Mouse (Mus musculus): ENCODE measurements around the gene Tspan15.

Gene Tspan15

DNA sequence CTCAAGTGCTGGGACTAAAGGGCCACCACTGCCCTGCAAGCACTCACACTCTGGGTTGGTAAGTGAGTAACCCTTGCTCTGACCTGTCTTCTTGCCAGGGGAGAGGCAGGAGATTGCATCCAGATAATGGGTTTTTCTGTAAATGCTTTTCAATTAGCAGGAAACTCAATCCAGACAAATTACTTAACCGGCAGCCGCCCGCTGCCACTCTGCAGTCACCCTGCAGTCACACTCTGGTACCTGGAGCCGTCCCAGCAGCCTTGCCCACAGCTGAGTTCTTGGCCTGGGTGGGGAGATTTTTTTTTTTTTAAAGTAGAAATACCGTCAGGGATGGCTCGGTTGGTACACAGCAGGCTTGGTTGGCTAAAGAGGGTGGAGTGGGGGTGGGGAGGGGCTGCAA, 2.9 kb downstream of the Tspan15 start:
- no peak for DNase-seq (ENCODE audit: low spot score in 2 of 2)

DNA sequence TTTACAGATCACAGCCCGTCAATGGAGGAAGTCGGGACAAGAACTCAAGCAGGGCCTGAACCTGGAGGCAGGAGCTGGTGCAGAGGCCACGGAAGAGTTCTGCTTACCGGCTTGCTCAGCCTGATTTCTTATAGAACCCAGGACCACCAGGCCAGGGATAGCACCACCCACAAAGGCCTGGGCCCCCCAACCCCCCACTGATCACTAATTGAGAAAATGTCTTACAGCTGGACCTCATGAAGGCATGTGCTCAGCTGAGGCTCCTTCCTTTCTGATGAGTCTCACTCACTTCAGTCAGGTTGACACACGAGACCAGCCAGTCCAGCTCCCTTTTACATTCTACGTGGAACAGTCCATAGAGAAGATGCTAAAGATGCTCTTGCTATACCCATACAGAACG, 5.2 kb downstream of the Tspan15 start:
- no peak for DNase-seq (ENCODE audit: low spot score in 2 of 2)

DNA sequence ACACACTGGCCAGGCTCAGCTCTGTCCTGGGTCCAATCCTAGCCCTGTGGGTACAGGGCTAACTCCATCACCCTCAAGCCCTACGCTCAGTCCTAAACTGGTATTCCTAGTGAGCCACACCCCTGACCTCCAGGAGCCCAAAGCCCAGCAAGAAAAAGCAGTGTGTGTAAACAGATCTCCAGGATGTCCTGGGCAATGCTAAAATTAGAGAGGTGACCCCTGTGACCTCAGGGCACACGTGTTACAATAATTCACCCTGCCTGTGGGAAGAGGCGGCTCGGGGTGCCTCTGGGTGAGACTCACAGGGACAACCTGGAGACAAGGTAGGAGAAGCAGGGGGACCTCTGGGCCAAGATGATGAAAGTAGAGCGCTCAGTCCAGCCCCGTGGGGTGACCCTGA, 6.8 kb downstream of the Tspan15 start:
- no peak for DNase-seq (ENCODE audit: low spot score in 2 of 2)

DNA sequence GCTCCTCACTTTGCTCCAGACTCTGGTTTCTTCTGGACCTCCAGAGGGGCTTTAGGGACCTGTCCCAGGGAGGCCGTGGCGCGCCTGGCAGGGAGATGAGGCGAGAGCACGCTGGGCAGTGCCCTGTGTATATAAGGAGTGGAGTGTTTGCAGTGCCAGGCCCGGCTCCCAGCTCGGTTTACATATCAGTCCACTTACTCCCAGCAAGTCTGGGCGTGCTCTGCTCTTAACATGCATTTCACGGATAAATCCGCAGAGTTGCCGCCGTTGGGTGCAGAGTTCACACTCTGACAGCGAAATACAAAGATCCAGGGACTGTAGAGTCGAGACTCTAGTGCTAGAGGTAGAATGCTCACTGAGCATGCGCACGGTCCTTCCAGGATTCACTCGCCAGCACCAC, 8.3 kb downstream of the Tspan15 start:
- no peak for DNase-seq (ENCODE audit: low spot score in 2 of 2)

DNA sequence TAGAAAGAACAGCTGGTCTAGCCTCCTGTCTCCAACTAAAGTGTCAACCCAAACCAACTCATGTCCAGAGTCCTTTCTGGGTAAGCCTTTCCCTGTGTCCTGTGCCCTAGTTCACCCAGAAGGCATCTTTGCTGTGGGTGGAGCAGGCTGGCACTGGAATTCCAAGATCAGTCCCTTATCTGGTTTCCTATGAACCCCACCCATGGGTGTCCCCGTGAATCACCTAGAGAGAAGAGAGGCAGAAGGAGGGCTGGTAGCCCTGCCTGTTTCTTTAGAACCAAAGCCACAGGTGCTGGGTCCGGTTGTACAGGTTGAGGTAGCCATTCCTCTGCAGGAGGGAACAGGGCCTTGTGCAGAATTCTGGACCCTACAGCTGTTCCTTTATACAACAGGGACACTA, 9.4 kb downstream of the Tspan15 start:
- no peak for DNase-seq (ENCODE audit: low spot score in 2 of 2)

DNA sequence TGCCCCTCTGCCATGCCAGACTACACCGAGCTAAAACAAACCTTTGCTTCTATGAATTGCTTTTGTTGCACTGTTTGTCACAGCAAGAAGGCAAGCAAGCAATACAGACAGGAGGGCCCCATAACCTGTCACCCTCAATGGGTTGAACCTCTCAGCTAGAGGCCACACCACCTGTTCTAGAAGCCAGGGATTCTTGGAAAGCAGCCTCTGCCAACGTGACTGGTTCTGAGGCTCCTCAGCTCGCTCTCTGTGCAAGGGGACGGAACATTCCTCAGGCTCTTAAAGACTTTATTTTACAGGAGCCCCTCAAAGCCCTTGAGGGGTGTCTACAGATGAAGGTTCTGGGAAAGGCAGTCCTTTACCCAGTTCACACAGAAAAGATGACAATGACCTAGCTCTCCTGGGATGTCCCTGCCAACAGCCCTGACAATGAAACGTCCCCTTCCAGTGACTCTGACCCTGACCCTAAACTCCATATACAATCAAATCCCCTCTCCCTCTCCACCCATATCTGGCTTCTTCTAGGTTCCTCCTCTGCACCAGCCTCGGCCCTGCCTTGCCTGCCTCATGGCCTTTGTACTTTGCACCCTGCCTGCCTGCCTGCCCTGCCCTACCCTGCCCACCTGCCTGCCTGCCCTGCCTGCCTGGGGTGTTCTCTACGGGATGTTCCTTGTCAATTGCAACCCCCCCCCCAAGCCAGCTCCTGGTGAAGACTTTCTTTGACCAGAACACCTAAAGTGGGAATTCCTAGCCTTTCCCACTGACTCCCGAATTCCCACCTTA, 10.1 kb downstream of the Tspan15 start:
- DNase-seq (ENCODE audit: low spot score in 2 of 2), result no peak

DNA sequence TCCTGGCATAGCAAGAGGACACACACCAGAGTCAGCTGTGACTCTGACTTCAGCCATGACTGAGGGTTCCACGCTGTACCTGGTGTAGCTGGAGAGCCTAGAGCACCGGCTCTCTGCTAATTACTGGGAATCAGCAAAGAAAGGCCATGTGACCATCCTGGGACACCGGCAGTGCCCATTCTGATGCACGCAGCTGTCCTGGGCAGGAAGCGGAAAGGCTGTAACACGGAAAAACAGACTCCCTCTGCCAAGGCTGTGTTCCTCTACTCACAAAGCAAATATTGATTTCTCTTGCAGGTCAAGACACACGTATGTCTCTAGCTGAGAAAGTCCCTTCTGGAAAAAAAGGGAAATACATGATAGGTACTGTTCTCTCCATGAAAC, 12.3 kb downstream of the Tspan15 start:
- no peak for DNase-seq (ENCODE audit: low spot score in 2 of 2)

DNA sequence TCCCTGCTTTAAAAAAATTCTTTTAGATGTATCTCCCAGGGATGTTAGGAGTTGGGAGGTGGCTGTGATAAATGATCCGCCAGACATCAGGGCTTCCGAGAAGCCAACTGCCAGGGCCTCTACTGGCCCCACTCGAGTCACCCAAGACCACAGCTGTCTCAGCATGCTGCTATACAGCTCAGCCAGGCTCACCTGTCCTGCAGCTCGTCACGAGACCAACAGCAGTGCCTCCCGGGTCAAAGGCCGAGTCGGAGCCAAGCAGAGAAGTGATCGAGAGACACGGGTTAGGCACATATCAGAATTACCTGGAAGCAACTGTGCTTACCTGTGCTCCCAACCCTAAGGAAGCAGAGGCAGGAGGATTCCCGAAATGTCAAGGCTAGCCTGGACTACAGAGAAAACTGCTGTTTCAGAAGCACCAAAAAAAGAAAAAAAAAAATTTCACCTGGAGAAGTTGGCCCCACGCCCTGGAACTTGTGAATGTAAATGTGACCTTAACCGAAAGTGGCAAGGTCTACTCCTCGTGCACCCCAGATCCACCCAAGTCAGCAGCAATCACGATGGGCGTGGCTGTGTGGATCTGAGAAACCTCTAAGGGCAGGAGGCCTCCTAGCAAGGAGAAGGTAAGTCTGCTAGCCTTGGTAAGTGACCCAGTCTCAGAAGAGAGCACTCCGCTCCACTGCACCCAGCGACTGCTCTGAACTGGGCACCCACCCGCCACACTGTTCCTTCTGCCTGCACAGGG, 12.8 kb downstream of the Tspan15 start:
- DNase-seq (ENCODE audit: low spot score in 2 of 2), result no peak

DNA sequence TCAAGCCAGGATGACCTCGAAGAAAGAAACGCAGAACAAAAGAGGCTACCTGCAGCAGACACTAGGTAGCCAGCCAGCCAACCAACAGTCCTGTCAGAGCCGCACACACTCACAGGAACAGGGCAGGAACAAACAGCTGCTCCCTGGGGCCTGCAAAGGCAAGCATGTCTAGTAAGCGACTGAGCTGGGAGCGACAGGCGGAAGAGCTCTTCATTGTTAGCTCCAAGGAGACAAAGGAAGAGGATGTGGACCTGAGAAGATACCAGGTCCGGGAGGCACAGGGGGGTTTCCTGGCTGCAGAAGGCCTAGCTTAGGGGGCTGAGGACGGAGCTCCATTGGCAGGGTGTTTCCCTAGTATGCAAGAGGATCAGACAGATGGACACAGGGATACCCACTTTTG, 13.9 kb downstream of the Tspan15 start:
- no peak for DNase-seq (ENCODE audit: low spot score in 2 of 2)

DNA sequence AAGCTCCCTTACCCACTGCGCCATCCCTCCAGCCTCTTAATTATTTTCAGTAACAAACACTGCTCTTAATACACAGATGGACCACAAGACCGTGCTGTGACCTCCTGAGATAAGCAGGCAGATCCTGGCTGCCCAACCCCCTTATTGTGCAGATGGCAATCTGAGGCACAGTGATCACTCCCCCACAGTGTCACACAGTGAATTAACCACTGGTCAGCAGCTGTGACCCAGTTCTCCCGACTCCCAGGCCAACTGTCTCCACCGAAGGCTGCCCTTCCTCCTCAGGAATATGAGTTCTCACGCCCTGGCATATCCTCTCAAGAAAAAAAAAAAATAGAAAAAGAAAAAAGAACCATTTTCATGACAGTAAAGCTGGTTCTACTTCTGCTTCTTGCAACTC, 14.5 kb downstream of the Tspan15 start:
- DNase-seq (ENCODE audit: low spot score in 2 of 2), result no peak

DNA sequence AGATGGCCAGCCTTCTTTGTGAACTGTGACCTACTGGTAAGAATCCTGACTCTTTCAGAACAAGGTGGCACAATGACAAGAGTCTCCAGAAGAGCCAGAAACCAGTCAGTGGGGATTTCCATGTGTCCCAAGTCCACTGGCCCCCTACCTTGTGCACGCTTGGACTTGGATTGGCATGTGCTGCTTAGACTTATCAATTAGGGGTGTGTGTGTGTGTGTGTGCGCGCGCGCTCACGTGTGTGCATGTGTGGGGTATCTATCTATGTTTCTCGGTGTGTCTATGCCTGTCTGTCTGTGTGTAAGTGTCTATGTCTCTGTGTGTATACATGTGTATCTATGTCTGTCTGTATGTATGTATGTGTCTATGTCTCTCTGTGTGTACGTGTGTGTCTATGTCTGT, 15.4 kb downstream of the Tspan15 start:
- DNase-seq (ENCODE audit: low spot score in 2 of 2), result no peak

DNA sequence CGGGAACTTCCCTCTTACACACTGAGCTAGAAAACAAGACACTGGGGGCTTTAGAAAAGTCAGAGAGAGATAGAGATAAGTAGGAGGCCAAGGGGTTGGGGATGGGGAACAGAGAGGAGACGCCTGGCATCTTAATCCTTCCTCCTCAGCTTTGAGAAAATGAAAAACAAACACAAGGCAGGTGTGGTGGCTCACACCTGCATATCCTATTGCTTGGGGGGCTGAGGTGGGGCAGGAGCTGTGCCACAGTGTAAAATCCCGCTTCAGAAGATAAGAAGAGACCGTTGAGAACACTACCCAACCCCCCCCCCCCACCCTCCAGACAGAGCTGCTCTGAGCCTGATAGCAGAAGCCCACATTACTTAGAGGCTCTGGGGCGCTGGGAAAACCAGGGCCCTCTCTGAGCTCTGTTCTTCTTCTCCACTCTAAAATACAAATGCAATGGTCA, 15.9 kb downstream of the Tspan15 start:
- no peak for DNase-seq (ENCODE audit: low spot score in 2 of 2)

DNA sequence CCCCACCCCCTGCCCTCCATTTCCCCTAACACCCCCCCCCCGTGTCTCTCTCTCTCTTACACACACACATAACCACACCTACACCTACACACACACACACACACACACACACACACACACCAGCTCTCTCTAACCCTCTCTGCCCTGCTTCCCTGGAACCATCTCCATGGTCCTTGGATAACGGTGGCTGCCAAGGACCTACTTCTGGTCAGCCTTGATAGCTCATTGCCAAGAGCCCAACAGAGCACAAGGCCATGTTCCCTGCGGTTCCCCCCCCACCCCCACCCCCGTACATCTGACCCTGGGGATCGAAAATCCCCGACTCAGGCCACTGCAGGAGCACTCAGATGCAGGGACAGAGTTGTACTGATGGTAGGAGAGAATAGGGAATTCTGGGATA, 19.7 kb downstream of the Tspan15 start:
- no peak for DNase-seq (ENCODE audit: low spot score in 2 of 2)

DNA sequence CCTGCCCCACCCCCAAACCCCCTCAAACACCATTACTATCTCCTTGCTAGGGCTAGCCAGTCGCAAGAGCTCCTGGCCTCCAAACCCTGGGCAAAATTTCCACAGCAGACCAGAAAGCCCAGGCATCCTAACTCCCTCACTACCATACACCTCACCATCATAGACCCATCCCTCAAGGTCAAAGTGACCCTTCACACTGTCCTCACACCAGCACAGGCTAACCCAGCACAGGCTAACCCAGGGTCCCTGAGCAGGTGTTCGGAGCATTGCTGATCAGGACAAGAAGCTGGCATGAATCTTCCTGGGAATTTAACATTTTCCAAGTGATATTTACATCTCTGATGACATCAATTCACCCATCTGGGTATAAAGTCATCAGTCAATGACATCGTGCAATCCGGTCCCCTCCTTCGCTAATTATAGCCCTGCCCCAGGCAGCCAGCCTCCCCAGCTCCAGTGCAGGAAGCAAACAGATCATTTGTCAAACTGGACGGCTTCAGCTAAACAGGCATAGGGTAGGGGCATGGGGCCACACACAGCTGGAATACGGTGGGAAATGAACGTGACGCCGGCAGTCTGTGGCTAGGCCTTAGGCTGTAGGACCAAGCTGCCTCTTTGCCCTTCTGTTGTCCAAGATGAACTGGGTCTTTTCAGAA, 22.7 kb downstream of the Tspan15 start:
- DNase-seq (ENCODE audit: low spot score in 2 of 2), result no peak

DNA sequence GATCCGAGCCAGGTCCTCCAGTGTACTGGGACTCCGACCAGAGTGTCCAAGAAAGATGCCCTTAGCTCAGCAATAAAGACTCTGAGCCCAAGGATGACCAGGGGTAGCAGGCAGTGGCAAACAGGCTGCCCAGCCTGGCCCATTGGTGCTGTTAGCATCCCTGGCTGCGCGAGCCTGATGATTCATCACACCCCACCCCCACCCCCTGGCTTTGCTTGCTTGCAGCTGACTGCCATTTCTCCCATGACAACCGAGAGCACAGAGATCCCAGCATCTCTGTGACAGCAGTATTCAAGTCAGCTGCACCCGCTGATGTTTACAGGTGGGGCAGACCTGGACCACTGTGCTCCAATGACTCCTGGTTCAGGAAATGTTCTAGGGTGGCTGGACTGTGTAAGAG, 28.5 kb downstream of the Tspan15 start:
- no peak for DNase-seq (ENCODE audit: low spot score in 2 of 2)

DNA sequence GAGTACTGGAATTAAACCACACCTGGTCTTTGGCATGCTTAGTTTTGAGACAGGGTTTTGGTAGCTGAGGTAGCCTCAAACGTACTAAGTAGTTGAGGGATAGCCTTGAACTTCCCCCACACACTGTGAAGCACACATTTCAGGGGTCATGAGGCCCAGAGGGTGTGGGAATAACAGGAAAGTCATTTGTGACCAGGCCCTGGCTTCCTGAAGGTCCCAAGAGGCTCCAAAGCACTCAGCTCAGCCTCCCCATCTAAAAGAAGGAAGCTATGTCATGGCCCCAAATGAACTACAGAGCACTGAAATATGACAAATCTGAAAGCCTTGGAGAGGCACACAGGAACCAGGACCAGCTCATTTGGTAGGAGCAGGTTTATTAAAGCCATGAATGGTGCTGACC, 32.2 kb downstream of the Tspan15 start:
- no peak for DNase-seq (ENCODE audit: low spot score in 2 of 2)

DNA sequence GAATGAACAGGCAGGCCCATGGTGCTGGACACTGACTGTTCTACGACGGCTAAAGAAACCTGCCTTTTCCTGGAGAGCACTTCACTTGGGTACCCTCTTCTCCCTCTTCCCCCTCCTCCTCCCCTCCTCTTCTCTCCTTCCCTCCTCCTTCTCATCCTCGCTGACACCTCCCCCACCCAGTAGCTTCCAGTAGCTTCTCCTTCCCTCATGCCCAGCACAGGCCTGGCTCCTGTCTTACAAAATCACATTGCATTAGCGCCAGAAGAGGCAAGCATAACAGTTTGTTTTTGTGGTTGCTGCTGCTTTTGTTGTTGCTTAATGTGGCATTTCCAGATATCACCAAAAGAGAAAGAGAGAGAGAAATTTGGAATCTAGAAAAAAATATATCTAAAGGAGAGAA, 33.6 kb downstream of the Tspan15 start:
- DNase-seq (ENCODE audit: low spot score in 2 of 2), result no peak

DNA sequence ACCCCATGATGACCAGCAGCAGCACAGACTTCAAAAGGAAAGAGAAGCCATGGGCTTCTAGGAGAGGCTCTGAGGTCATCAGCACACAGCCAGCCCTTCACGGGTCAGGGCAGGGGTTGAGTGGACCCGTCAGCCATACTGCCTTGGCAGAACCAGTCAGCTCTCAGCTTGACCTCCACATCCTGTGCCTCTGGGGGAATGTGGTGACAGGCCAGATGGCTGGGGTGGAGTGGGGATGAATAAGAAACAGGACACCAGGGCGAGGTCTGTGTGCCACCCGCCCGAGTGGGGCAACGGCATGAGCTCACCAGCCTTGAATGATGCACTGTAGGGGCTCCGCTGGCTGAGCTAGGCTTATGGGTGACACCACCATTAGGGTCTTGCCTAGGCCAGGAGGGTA, 35.7 kb downstream of the Tspan15 start:
- DNase-seq (ENCODE audit: low spot score in 2 of 2), result no peak

DNA sequence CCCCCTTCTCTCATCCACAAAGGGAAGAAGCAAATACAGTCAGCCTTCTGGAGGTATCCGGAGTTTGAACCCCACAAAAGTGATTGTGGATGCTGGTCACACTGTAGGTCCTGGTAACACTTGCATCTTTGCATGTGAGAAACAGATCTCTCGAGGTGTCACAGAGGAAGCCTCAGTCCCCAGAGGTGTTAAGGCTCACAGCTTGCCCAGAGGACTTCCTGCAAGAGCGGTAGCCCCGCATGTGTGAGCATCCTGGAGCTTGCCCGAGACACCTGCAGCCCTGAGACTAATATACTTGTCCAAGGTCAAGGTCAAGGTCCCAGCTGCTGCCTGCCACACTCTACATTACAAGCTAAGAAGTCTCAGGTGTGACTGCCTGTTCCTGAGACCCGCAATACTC, 36.1 kb downstream of the Tspan15 start:
- DNase-seq (ENCODE audit: low spot score in 2 of 2), result no peak

DNA sequence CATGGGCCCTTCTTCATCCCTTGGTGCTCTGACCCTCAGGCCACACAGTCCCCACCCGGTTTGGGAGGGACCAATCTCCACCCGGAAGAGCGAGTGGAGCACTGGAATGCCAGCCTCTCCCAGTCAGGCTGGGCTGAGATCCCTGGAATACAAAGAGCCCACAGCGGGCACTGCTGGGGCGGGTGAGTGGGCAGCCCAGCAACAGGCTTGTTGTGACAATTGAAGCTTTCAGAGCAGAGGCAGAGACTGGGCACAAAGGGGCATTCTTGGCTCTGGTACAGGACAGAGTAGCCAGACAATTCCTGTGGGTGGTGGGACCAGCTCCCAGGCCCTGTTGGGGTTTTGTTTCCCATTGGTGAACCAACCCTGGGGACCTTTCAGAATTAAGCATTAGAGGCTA, 36.6 kb downstream of the Tspan15 start:
- DNase-seq (ENCODE audit: low spot score in 2 of 2), result no peak

DNA sequence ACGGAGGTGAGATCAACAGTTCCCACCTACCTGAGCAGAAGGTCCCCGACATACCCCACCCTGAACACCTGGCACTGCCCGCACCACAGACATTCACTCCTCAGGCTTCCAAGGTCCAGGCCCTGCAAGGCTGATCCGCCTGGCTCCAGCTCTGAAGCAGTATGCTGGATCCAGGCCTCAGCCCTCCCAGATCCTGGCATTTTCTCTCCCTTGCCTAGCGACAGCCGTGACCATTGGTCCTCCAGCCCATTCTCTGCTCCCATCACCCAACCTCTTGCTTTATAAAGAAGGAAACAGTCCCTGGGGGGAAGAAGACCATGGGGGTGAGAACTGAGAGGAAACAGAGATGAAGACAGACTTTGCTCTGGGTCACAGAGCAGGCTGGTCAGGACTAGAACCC, 37.0 kb downstream of the Tspan15 start:
- no peak for DNase-seq (ENCODE audit: low spot score in 2 of 2)

DNA sequence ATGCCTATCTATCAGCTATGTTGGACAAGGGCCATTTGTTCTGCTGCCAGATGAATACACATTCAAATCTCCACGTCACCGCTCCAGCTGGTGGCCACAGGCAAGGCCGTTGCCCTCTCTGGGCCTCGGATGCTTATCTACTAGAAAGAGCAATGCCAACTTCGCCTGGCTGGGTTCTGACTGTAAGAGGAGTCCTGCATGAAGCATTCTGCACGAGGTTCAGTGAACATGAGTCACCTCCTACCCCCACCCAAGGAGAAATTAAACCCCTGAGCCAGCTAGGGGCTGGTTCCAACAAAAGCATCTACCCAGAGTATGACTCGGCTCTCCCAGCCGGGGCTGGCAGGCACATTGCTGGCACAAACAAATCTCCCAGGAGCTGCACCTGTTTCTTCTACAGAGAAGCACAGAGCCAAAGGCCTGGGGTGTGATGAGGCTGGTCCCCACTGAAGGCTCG, 38.3 kb downstream of the Tspan15 start:
- DNase-seq (ENCODE audit: low spot score in 2 of 2), result no peak

DNA sequence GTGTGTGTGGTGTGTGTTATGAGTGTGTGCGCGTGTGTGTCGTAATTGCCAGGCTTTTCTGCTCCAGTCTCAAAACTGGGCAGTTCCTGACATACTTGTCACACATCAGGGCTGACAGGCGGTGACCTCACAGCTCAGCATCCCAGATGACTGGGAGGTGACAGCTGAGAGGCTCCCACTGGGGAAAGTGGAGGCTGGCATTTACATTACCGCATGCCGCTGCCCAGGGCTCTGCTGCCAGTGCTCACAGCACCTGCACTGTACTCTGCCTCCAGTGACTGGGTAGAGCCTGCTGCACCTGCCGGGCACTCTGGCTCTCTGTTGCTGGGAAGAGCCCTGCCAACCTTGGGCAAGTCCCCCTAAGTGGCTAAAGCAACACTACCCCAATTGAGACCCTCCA, 40.2 kb downstream of the Tspan15 start:
- DNase-seq (ENCODE audit: low spot score in 2 of 2), result no peak

Data from spleen, postnatal 14 days (tissue).